Mouse (Mus musculus) common myeloid progenitor, adult 5-6 weeks (primary cell): Measurements from ENCODE around the gene Slc22a7. TPM values are rescaled to one million over a fixed set of nuclear protein-coding genes. Genes with fewer than 3 reads are reported as not detected.

ENCODE experiments used
- ATAC-seq: replicated peaks from 2 replicates; pipeline ENCODE4 v1.8.0; 2016; ENCODE audit warnings: low read depth, mild to moderate bottlenecking, moderate TSS enrichment, inconsistent platforms; ENCODE audit not compliant: poor library complexity, severe bottlenecking
- total RNA-seq: library from RNA; stranded (forward); fragments of 200-1000, 187-1606 nt; gene quantifications from 2 replicates; pipeline ENCODE4 v1.2.3, GENCODE M21; 2017

Slc22a7 gene
- not detected in 2 replicates for total RNA-seq

- no peak for ATAC-seq
These were observed at the start of gene Slc22a7 for GRCm38 (mm10) chr17:46438298-46438873. Slc22a7 (minus strand) TSS chr17:46438457.

GRCm38 (mm10) chr17:46487431-46487830, 49.2 kb upstream of the Slc22a7 start, which contains the start of gene Ttbk1:
Ttbk1 (minus strand) TSS chr17:46487675.
- no peak for ATAC-seq

GRCm38 (mm10) chr17:46486995-46487394, 48.7 kb upstream of the Slc22a7 start:
- no peak for ATAC-seq

- peak; percentile 63 for ATAC-seq
These were observed 46.2 kb upstream of the Slc22a7 start for GRCm38 (mm10) chr17:46484461-46484875.

- ATAC-seq: 0 out of 2 replicates have a peak, but pooled peaks have one; percentile 4
These were observed 45.8 kb upstream of the Slc22a7 start for GRCm38 (mm10) chr17:46484021-46484431.

- peak; percentile 17 for ATAC-seq
These were observed 45.3 kb upstream of the Slc22a7 start for GRCm38 (mm10) chr17:46483561-46484001.

- no peak for ATAC-seq
These were observed 39.0 kb upstream of the Slc22a7 start for GRCm38 (mm10) chr17:46477286-46477685.

- ATAC-seq: no peak
These were observed 38.3 kb upstream of the Slc22a7 start for GRCm38 (mm10) chr17:46476601-46477000.

GRCm38 (mm10) chr17:46467830-46468229, 29.6 kb upstream of the Slc22a7 start:
- ATAC-seq: no peak

GRCm38 (mm10) chr17:46462226-46462625, 24.0 kb upstream of the Slc22a7 start:
- ATAC-seq: no peak

GRCm38 (mm10) chr17:46461347-46461746, 23.1 kb upstream of the Slc22a7 start:
- ATAC-seq: no peak

- ATAC-seq: peak; percentile 53
These were observed 22.4 kb upstream of the Slc22a7 start for GRCm38 (mm10) chr17:46460673-46461072.

- ATAC-seq: no peak
These were observed 20.2 kb upstream of the Slc22a7 start for GRCm38 (mm10) chr17:46458439-46458838.

- no peak; the same call in 1 of the 2 replicates for ATAC-seq
These were observed 19.5 kb upstream of the Slc22a7 start for GRCm38 (mm10) chr17:46457791-46458190.

GRCm38 (mm10) chr17:46455110-46455691, 16.9 kb upstream of the Slc22a7 start:
- no peak for ATAC-seq

GRCm38 (mm10) chr17:46454539-46454938, 16.3 kb upstream of the Slc22a7 start:
- ATAC-seq: no peak

- ATAC-seq: no peak
These were observed 15.7 kb upstream of the Slc22a7 start for GRCm38 (mm10) chr17:46453970-46454411.

GRCm38 (mm10) chr17:46453302-46453948, 15.2 kb upstream of the Slc22a7 start:
- ATAC-seq: 0 out of 2 replicates have a peak, but pooled peaks have one; percentile 12

- ATAC-seq: no peak
These were observed 14.4 kb upstream of the Slc22a7 start for GRCm38 (mm10) chr17:46452683-46453082.

- ATAC-seq: no peak
These were observed 8.0 kb upstream of the Slc22a7 start for GRCm38 (mm10) chr17:46446264-46446663.
